Mouse (Mus musculus): ENCODE measurements around the gene Fcrlb.
A peak's percentile ranks its signal among the peaks of the same experiment; 100 is the strongest.
"Not testable (repeated sequence)": the region's sequence is repeated elsewhere in the genome, so short reads cannot be mapped to it uniquely, and the experiment has no call there.

The Fcrlb gene

DNA sequence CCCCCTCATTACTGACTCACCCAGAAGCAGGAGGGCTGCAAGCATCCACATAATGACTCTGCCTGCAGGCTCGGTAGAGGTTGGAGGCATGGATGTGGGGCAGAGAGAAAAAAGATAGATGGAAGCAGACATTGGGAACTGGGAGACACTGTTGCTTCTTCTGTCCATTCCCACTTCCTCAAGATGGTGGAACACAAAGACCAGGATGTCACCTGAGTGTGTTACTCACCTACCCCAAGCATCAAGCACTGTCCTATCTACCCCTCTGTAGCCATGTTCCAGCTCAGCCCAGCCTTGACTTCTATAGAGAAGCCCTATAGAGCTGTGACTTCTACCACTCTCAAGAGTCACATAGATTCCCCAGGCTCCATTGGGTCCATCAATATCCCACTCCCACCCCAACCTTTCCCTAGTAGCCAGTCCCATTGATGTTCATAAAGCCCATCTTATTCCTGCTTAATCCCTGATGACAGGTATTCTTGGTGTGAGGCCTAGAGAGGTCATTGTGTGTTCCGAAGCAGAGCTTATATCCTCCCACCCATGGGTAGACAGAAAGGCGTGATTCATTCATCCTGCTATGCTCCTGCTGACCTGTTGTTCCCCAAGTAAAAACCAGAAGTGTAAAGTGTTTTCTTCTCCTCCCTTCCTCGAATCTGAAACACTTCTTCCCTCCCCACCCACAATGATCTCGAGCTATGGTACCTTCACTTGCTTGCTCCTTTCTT, at the start of gene Fcrlb:
Gene Fcrlb, minus strand, starts transcription at position 51 of the 725 bp plus-strand sequence.
- no peak for DNase-seq

DNA sequence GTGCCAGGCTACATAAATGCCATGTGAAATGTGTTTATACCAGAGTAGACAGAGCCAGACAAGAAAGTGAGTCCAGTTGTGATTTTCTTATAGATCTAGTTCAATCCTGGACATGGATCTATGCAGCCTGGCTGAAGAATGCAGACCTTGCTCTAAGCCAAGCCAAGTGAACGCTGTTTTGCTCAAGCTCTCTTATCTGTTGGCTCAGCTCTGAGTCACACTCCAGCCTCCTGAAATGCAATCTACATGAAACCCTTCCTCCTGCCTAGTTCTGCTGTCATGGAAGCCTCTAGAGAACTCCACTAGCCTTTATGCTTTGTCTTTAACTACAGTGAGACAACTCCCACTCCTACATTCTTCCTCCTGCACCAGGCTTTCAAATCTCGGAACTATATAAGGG, 49.6 kb upstream of the Fcrlb start:
- no peak for DNase-seq

DNA sequence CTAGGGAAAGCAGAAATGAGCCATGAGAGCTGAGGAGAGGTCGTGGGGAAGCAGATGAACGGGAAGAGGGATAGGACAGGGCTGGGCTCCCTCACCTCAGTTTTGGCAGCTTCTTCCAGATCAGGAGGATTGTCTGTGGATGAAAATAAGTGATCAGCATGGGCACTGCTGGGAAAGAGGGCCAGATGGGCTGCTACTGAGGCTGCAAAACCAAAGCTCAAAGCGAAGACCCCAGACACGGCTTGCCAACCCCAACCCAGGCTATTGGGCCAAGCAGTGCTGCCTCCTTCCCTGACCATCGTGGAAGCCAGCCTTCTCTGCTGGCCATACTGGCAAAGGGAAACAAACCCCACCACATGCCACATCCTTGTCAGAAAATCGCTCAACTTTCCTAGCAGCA, 48.4 kb upstream of the Fcrlb start:
- DNase-seq = no peak

DNA sequence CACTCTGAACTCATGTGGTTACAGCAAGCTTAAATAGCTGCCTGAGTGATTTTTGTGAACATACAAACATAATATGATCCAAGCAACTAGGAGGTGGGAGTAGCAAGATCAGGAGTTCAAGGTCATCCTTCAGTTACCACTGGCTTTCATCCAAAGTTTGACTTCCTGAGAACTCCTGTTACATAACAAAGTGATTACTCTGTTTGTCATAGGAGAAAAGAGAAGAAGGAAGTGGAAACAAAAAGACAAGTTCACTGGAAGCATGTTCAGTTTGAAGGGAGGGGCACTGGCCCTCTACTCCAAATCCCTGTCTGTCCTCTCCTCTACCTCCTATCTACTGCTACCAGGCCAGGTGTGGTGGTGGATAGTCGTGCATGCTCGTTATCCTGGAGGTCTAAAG, 47.0 kb upstream of the Fcrlb start:
- no peak for DNase-seq

DNA sequence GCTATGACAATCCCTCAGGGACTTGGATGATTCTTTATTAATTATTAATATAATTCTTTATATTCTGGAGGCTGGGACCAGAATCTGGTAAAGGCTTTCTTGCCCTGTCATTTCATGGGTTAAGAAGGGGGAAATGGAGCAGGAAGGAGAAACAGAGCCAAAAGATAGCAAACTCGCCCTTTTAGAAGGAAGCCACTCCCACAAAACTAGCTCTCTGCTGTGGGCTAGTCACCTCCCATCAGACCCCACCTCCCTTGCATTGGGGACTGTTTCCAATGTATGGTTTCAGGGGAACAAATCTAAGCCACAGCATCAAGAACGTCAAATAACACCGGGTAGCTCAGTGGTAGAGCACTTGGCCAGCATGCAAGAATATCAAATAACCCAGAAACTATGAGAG, 45.5 kb upstream of the Fcrlb start:
- no peak for DNase-seq

DNA sequence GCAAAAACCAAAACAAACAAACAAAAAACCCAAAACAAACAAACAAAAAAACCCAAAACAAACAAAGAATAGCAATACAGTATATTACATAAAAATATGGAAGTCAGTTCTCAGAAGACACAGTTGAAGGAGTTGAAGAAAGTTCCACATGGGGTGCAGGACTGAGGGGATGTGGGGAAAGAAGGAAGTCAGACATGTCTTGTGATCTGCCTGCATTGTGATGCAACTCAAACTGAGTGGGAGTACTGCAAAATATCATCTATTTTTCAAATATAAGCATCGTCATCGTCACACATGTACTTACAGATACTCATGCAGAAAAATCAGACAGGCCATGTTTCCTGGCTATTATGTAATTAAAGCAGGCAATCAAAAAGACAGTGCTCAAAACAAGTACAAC, 40.5 kb upstream of the Fcrlb start:
- DNase-seq = no peak

DNA sequence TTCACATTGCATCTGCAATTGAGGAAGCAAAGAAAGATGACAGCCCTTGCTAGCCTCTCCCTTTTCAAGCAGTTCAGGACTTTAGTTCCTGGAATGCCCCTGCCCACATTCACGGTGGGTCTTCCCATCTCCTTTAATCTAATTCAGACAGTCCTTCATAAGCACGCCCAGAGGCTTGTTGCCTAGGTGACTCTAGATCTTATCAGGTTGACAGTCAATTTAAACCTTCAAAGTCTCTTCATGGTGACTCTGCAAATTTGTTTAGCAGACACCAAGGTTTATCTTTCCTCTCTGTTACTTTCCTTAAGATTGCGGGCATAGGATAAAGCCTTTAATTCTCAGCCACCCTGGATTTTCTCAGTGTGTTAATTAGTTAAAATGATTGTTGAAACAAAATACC, 38.0 kb upstream of the Fcrlb start:
- DNase-seq = no peak

DNA sequence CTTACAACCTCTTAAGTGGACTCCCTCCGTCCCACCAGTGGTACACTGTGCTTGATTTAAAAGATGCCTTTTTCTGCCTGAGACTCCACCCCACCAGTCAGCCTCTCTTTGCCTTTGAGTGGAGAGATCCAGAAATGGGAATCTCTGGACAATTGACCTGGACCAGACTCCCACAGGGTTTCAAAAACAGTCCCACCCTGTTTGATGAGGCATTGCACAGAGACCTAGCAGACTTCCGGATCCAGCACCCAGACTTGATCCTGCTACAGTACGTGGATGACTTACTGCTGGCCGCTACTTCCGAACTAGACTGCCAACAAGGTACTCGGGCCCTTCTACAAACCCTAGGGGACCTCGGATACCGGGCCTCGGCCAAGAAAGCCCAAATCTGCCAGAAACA, 32.2 kb upstream of the Fcrlb start:
- DNase-seq = not testable (repeated sequence)

DNA sequence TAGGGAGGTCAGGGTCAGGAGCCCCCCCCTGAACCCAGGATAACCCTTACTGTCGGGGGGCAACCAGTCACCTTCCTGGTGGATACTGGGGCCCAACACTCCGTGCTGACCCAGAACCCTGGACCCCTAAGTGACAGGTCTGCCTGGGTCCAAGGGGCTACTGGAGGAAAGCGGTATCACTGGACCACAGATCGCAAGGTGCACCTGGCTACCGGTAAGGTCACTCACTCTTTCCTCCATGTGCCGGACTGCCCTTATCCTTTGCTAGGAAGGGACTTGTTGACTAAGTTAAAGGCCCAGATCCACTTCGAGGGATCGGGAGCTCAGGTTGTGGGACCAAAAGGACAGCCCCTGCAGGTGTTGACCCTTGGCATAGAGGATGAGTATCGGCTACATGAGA, 31.4 kb upstream of the Fcrlb start:
- DNase-seq = not testable (repeated sequence)

DNA sequence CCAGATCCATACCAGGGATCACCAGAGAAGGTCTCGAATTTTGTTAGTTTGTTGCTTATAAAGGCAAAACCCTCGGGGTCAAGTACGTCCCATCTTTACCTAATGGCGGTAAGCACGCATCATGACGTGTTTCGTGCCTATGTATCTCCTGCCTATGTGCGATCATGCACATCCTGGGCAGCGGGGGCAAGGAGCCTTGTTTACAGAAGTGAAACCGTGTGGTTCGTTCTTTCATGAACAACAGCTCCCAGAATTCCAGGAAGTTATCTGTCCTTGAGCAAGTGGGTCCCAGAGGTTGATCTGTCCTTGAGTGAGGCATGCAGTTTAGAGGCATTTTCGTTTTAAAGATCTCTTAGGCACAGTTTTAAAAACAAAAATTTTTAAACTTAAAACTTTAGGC, 26.5 kb upstream of the Fcrlb start:
- DNase-seq = no peak

DNA sequence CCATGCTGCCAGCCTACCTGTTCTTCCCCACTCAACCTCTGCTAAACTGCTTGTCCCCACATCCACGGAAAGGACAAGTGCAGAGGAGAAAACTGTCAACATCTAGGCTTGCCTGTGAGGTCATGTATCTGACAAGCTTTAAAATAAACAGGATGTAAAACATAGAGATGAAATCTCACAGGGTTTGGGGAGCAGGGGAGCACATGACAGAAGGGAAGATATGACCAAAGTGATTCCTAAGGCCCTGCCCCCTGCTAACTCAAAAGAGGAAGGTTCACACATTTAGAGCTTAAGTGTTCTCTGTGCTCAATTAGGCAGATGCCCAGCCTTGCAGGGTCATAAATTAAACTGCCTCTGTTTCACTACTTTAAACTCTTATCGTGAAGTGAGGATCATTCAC, 21.6 kb upstream of the Fcrlb start:
- DNase-seq = no peak

DNA sequence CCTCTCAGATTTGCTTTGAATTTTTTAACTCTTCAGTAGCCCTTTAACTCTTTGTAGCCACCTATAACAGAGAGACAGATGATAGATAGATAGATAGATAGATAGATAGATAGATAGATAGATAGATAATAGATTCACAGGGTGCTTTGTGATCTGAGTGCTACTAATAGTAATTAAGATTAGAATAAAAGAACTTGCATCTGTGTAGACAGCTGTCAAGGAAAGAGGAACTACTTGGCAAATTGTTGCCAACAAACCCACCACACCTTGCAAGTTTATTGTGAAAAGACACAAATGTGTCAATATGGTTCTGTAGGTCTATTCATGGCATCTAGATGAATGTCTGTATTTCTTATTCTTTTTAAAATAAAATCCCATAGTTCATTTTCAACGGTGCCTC, 21.2 kb upstream of the Fcrlb start:
- no peak for DNase-seq

DNA sequence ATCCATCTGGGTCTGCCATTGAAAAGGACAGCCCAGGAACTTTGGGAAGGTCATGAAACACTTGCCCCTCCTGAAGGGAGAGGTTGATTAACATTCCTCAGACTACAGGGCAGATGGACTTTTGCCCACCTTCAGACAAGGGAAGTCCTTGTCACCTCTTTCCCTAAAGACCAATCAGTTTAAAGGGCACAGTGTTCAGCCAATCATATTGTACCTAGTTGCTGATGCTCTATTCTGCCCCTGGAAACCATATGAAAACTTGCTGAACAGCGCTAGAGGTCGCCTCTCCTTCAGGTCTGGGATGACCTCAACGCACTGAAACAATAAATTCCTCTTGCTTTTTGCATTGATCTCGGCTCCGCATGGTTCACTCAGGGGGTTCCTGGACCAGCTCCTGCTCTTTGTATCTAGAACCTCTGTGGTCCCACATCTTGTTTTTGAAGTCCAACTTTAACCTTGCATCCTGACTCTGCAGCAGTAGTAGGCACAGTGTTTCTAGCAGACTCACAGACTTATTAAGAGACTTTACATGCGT, 20.7 kb upstream of the Fcrlb start:
- no peak for DNase-seq

DNA sequence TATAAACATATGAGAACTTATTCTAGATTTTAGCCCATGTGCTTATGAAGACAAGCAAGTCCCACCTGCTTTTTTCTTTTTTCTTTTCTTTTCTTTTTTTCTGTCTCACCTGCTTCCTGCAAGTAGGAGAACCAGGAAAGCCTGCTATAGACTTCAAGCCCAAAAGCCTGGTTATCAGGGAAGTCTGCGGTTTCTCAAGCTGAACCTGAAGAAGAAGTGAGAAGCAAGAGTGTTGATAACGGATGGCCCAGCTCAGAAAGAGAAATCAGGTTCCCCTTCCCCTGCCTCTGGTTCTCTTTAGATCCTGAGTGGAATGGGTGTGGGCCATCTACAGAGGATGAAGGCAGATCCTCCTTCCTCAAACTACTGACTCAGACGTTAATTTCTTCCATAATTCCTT, 19.3 kb upstream of the Fcrlb start:
- DNase-seq = no peak

DNA sequence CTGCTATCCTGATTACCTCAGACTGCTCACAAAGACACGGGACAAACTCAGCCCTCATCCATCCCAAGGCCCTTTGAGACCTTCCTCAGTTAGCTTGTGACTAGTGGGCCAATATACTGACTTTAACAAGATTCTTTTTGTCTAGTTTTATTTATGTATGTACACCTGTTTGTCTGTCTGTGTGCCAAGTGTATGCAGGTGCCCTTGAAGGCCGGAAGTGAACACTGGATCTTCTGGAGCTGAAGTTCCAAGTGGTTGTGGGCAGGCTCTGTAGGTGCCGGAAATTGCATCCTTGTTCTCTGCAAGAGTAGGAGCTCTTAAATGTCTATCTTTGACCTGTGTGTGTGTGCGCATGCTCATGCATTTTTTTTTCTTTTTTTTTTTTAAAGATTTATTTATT, 16.5 kb upstream of the Fcrlb start:
- no peak for DNase-seq

DNA sequence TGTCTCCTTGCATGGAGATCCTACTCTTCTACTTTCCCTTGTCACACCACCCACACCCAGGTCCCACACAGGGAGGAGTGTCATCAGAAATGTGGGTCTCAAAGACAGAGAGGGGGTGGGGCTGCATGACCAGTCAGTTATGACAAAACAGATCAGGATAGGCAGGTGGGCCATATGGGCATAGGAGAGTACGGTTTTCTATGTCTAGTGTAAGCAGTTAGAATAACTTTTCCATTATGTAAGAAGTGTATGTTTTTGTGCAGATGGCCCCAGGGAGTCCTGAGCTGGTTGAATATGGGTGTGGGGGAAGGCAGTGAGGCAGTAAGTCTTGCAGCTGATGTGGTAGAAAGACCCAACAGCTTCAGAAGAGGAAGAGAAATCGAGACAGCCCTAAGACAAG, 15.7 kb upstream of the Fcrlb start:
- no peak for DNase-seq

DNA sequence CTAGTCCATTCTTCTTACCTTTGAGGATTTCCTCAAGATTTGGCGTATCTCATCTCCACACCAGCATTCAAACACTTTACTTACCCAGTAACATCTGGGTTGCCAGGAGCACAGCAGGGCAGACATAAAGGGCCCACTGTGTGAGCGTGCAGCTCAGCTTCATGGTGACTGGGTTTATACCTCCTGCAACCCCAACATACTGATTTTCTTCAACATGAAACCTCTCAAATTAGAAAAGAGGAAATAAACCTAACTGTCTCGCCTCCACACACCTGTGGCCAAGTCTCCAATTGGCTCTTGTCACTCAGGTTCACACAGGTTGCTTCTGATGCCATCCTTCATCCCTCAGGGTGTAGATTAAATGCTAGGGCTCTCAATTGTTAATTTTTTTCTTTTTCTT, 14.6 kb upstream of the Fcrlb start, which contains the start of gene Fcrla:
Gene Fcrla, minus strand, starts transcription at position 206 of the 400 bp plus-strand sequence.
- DNase-seq = no peak

DNA sequence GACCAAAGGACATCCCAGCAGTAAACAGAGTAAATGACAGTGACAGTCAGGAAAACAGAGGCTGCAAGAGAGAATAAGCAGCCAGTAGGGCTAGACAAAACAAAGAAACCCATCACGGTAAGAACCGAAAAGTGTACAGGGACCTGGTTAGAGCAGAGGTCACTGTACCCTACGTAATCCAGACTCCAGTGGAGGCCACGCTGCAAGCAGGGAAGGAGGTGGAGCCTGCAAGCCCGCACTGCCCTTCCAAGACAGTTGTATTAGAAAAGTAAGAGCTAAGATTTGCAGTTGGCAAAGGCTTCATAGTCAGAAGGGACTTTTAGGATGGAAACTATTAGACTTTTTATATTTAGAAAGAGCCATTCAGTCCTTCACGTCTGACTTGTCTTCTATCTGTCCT, 14.2 kb upstream of the Fcrlb start:
- DNase-seq = no peak

DNA sequence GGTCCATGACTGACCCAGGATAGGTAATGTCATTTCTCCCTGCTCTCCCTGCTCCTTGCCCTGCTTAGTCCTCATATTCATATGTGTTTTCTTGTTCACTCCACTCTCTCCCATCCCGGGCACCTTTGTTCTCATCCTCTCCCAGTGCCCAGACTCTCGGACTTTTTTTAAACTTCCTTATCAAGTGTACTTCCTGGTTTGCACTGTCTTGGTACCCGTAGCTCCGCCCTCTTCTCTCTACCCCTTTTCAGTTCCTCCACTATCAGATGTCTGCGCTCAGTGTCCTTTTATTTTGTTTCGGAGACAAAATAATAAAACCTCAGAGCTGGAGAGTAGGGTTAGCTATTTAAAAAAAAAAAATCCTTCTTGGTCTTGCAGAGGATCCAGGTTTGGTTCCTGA, 11.7 kb upstream of the Fcrlb start:
- no peak for DNase-seq

DNA sequence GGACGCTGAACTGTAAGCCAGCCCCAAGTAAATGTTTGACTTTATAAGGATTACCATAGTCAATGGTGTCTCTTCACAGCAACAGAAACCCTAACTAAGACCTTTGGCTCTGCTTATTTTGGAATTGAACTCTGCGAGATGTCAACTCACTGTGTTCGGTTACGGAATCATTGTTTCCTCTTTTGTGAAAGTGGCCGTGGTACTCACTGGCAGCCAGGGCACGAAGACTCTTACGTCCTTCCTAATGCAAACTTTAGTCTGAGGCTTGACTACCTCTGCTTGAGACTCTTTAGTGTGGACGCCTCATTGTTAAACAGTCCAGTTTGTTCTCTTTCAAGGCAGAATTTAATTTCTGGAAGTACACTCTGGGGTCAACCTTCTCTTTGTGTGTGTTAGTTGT, 6.6 kb upstream of the Fcrlb start:
- no peak for DNase-seq

DNA sequence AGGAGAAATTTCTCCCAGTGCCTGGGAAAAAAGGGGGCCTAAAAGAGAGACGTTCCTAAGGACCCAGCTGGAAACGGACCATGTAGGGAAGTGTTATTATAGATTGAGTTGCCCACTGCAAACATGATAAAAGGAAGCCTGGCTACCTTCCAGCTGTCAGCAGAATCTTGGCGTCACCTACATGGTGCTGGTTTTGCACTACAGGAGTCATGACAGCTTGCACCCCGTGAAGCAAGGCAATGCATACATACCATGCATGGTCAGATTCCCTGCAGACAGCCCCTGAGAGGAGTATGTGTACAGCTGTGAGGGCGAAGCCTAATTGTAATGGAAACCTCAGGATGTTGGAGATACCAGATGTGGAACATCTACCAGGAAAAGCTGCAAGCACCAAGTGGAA, 2.9 kb upstream of the Fcrlb start:
- no peak for DNase-seq

DNA sequence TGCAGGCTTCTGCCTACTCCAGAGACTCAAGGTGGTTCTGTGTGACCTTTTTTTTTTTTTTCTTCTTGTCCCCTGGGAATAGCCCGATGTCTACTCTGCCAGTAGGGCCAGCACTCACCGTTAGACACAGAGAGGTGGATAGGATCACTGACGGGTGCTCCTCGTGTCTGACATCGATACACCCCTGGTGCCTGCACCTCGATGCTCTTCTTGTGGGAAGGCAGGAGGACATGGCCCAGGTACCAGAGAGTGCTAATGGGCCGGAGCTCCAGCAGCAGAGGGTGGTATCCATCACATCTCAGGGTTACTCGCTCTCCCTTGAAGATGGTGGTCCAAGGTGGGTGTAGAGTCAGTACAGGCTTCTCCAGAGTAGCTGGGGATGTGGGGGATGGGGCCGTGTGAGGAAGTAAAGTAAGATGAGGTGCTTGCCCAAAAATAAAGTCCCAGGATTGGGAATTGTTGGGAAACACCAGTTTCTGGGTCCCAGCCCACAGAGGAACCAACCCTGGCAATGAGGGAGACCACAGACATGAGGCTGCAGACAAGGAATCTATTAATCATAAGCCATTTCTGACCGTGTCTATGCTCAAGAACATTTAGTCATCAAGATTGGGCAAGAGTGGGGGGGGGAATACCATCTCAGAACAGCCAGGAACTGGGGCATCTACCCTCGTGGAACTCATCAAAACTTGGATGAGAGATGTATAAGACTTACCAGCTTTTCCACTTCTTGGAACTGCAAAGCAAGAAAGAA, 657 bp downstream of the Fcrlb start:
- DNase-seq = no peak

DNA sequence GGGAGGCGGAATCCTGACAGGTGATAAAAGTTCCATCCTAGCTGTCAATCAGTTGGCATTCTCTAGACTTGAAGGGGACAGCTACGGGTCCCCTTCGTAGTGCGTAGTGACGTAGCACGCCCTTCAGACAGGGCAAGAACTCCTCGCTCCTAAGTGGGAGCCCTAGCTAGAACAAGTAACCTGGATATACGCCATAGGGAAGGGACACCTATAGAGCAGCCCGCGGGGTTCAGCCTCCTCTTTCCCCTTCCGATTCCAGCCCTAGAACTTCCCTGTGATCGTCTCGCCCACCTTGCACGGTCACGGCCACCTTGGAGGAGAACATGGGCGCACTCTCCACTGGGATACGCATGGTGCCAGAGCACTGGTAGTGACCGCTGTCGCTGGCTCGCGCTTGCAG, 4.4 kb downstream of the Fcrlb start:
- no peak for DNase-seq

DNA sequence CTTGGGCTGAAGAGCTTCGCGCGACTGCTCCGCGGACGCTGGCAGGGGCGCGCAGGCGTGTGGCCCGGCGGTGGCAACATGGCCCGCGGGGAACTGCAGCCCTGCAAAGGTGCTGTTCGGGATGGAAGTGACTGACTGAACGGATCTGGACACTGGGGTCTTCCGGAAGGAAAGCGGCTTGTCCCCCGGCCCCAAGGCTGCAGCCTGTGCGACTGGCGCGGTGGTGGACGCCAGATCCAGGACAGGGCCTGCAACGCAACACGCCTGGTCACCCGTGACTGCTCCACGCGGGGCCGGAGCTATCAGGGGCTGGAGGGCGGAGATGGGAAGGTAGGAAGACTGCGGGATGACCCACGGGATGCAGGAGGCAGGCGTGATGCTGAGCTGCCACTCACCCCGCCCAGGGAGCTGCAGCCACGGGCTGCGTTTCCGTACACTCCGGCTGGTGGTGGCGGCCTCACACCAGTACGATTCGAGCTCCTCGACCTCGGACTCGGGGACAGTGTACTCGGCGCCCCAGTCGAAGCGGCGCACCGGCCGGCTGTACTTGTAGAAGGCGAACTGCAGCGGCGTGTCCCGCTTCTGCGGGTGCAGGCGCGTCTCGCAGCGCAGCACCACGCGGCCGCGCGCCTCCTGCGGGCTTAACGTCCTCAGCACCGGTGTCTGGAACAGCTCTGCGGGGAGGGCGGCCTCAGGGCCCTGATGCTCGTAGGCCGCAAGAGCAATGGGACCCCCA, 5.1 kb downstream of the Fcrlb start:
- DNase-seq = peak; percentile 46
